Mouse (Mus musculus) forebrain, embryonic 13.5 days (tissue): ENCODE data around the gene Zfp667. TPM values are rescaled to one million over a fixed set of nuclear protein-coding genes. Genes with fewer than 3 reads are reported as not detected.

ENCODE experiments used
- ATAC-seq: fragments of 200-750 bp; cut with Nextera tagmentation; 2 replicates; pipeline ENCODE4 v1.8.0; 2017
- H3K27ac ChIP-seq: fragments of 300-500 bp; sonication (generic); 2 replicates; pipeline ENCODE4 v1.5.1; 2015; ENCODE audit warnings: inconsistent platforms, mild to moderate bottlenecking, moderate library complexity
- H3K27me3 ChIP-seq: fragments of 300-500 bp; sonication (generic); 2 replicates; pipeline ENCODE4 v1.6.1; 2015; ENCODE audit warnings: mild to moderate bottlenecking, inconsistent platforms
- H3K36me3 ChIP-seq: fragments of 300-500 bp; sonication (generic); 2 replicates; pipeline ENCODE4 v1.6.1; 2015; ENCODE audit warnings: mild to moderate bottlenecking, inconsistent platforms; ENCODE audit not compliant: poor library complexity, severe bottlenecking
- H3K4me1 ChIP-seq: fragments of 300-500 bp; sonication (generic); 2 replicates; pipeline ENCODE4 v1.6.1; 2015; ENCODE audit warnings: inconsistent platforms
- H3K4me2 ChIP-seq: fragments of 300-500 bp; sonication (generic); 2 replicates; pipeline ENCODE4 v1.6.1; 2015; ENCODE audit warnings: inconsistent platforms, mild to moderate bottlenecking, moderate library complexity
- H3K4me3 ChIP-seq: fragments of 300-500 bp; sonication (generic); 2 replicates; pipeline ENCODE4 v1.5.1; 2015; ENCODE audit warnings: mild to moderate bottlenecking, inconsistent platforms
- H3K9ac ChIP-seq: fragments of 300-500 bp; sonication (generic); 2 replicates; pipeline ENCODE4 v1.6.1; 2015; ENCODE audit warnings: mild to moderate bottlenecking, inconsistent platforms
- H3K9me3 ChIP-seq: fragments of 300-500 bp; sonication (generic); replicated peaks from 2 replicates; pipeline ENCODE4 v1.6.1; 2016; ENCODE audit warnings: inconsistent platforms
- WGBS: fragments of 180-500 bp; shearing (Covaris S2); methylation state at CpG from one replicate; pipeline ENCODE4 v1.1.7; 2015; 5-methylcytosine and 5-hydroxymethylcytosine counted together
- polyA plus RNA-seq: library from polyadenylated mRNA; unstranded; fragments of >200 nt; fragmentation: Nextera tagmentation; extraction: Ambion mirVana; gene quantifications from 2 replicates; pipeline ENCODE4 v1.2.1, GENCODE M21; 2015

The Zfp667 gene
- polyA plus RNA-seq, 1 experiment from 2014 or later, result 16.5 TPM

- Histone ChIP-seq H3K4me3 (no peak overlapping the region), H3K36me3 (no peaks in the 10 kb centered on the region), H3K9me3 (no peaks in the 10 kb centered on the region), H3K4me1 (peaks cover 4% of the 10 kb centered on the region; the same call in 1 of the 2 replicates), H3K9ac (no peak overlapping the region), H3K27me3 (no peaks in the 10 kb centered on the region), H3K27ac (no peak overlapping the region), H3K4me2 (no peak overlapping the region)
- WGBS, result 81% methylated on average over 5 of the region's 5 CpGs
- no peak for ATAC-seq
Measured at GRCm38 (mm10) chr7:6339865-6340264, 53.5 kb downstream of the Zfp667 start.

DNA sequence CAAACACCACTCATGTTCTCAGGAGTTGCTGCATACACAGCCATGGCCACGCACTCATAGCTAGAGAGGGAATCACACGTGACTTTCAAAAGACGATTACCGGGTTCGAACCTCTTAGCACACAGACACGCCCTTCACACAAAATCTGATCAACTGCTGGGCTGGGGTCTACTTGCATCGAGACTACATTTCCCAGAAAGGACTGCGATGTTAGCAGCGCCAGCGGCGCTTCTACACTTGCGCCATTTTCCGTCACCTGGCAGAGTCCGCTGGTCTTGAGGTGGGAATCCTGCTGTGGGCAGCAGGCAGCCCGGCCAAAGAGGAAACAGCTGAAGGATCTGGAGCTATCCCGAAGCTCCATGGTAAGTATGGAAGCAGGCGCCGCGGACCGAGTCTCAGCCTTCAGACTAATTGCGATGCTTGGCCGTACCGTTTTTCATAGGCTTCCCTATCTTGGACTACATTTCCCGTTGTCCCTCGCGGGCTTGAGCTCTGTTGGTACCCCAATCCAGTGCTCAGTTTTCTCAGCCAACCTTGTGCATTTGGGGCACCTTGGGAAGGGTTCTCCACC, 57.2 kb downstream of the Zfp667 start, which contains the start of gene Gm3854:
Gene Gm3854, plus strand, starts transcription at position 259 of the 571 bp plus-strand sequence.
- WGBS, result under 1% methylated on average over 26 of the region's 26 CpGs
- peak; percentile 95 for ATAC-seq
- Histone ChIP-seq H3K9me3 (no peaks in the 10 kb centered on the region), H3K9ac (peak within 1 kb of the TSS; percentile 62), H3K27me3 (no peaks in the 10 kb centered on the region), H3K27ac (peak within 1 kb of the TSS; percentile 55), H3K4me3 (peak within 1 kb of the TSS; percentile 53), H3K4me2 (peak within 1 kb of the TSS; percentile 54), H3K36me3 (no peaks in the 10 kb centered on the region), H3K4me1 (peaks cover 4% of the 10 kb centered on the region; the same call in 1 of the 2 replicates)

DNA sequence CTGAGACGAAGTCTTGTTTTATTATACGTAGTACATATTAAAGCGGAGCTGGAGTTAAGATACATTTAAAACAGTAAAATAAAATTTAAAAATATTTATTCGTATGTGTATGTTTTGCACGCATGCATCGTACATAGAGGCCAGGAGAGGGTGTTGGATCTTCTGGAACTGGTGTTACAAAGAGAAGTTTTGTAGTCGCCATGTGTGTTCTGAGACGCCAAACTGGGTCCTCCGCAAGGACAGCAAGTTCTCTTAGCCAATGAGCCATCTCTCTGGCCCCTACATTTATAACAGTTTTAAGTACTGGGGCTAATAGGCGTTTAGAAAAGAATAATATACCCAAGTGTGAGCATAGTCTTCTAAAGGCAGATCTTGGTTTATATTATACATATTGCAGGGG, 57.7 kb downstream of the Zfp667 start:
- WGBS, result 30% methylated on average over 10 of the region's 10 CpGs
- H3K4me2 ChIP-seq, result peak overlapping the region; percentile 54
- peak overlapping the region; percentile 53 for H3K4me3 ChIP-seq
- ATAC-seq, result no peak; the same call in 1 of the 2 replicates
- no peak overlapping the region for H3K27ac ChIP-seq
- no peaks in the 10 kb centered on the region for H3K27me3 ChIP-seq
- peaks cover 4% of the 10 kb centered on the region; the same call in 1 of the 2 replicates for H3K4me1 ChIP-seq
- 0 out of 2 replicates have a peak overlapping the region, but pooled peaks have one; percentile 21 for H3K9ac ChIP-seq
- no peaks in the 10 kb centered on the region for H3K36me3 ChIP-seq
- H3K9me3 ChIP-seq, result no peaks in the 10 kb centered on the region

Other genes starting within 250 kb of the Zfp667 start
- gene Nlrp4c, start 241.4 kb upstream of the Zfp667 start, polyA plus RNA-seq, result not detected in 2 replicates
- 20.0 and 22.8 TPM in 2 replicates for gene Zfp787, start 130.6 kb upstream of the Zfp667 start, polyA plus RNA-seq
- 84.4 and 85.5 TPM in 2 replicates for gene Zfp444, start 114.4 kb upstream of the Zfp667 start, polyA plus RNA-seq
- not detected in 2 replicates for gene Galp, start 89.5 kb upstream of the Zfp667 start, polyA plus RNA-seq
- not detected in 2 replicates for gene Zscan5b, start 64.3 kb upstream of the Zfp667 start, polyA plus RNA-seq
- gene Epp13, start 33.9 kb upstream of the Zfp667 start, polyA plus RNA-seq, result not detected in 2 replicates
- gene Zfp583, start 44.7 kb downstream of the Zfp667 start, polyA plus RNA-seq, result 9.2 and 9.9 TPM in 2 replicates
- gene Gm3854, start 57.2 kb downstream of the Zfp667 start, polyA plus RNA-seq, result 4.1 and 4.9 TPM in 2 replicates
- 3.3 TPM in 2 replicates for gene Zfp78, start 76.7 kb downstream of the Zfp667 start, polyA plus RNA-seq
- gene Zfp28, start 96.7 kb downstream of the Zfp667 start, polyA plus RNA-seq, result 12.4 and 13.7 TPM in 2 replicates
- gene Smim17, start 112.1 kb downstream of the Zfp667 start, polyA plus RNA-seq, result 1.4 and 1.6 TPM in 2 replicates
- 0.05 TPM in 1 of 2 replicates, not detected in the other for gene Gm20715, start 123.7 kb downstream of the Zfp667 start, polyA plus RNA-seq
- 0.09 TPM in 1 of 2 replicates, not detected in the other for gene Olfr1344, start 152.1 kb downstream of the Zfp667 start, polyA plus RNA-seq
- gene Olfr1336, start 169.6 kb downstream of the Zfp667 start, polyA plus RNA-seq, result not detected in 2 replicates
- not detected in 2 replicates for gene Olfr1346, start 180.5 kb downstream of the Zfp667 start, polyA plus RNA-seq
- gene Olfr5, start 200.4 kb downstream of the Zfp667 start, polyA plus RNA-seq, result not detected in 2 replicates
- not detected in 2 replicates for gene Olfr1347, start 213.2 kb downstream of the Zfp667 start, polyA plus RNA-seq
- not detected in 2 replicates for gene Olfr1348, start 222.2 kb downstream of the Zfp667 start, polyA plus RNA-seq
- gene Olfr1349, start 236.4 kb downstream of the Zfp667 start, polyA plus RNA-seq, result not detected in 2 replicates